Mouse (Mus musculus) adipose tissue, adult 10 weeks (tissue): ENCODE results near the gene 4930524J08Rik. TPM values are rescaled to one million over a fixed set of nuclear protein-coding genes. Genes with fewer than 3 reads are reported as not detected.

ENCODE experiments used
- polyA plus RNA-seq: library from polyadenylated mRNA; stranded (reverse); fragments of 350-450 nt; fragmentation: Illumina TruSeq; extraction: RNeasy Lipid Tissue Mini Kit (QIAGEN cat#74804); gene quantifications from one replicate; pipeline ENCODE4 v1.2.3, GENCODE M21; 2014; ENCODE audit warnings: low read depth, low replicate concordance

The 4930524J08Rik gene
- polyA plus RNA-seq, result 2.8 TPM

GRCm38 (mm10) chr5:99978699-99979442 lies at the start of gene 4930524J08Rik, which contains the start of gene Hnrnpd:
4930524J08Rik (plus strand) TSS chr5:99979061.
Hnrnpd (minus strand) TSS chr5:99978938.

Other genes starting within 250 kb of the 4930524J08Rik start
- gene Rasgef1b, start 250.0 kb upstream of the 4930524J08Rik start, polyA plus RNA-seq, result 20.9 TPM
- 1.2 TPM for gene Vamp9, start 72.8 kb upstream of the 4930524J08Rik start, polyA plus RNA-seq
- 173 TPM for gene Hnrnpd, start 123 bp upstream of the 4930524J08Rik start, polyA plus RNA-seq
- gene Hnrnpdl, start 60.6 kb downstream of the 4930524J08Rik start, polyA plus RNA-seq, result 138 TPM
- gene Enoph1, start 60.9 kb downstream of the 4930524J08Rik start, polyA plus RNA-seq, result 21.2 TPM
- gene Tmem150c, start 180.7 kb downstream of the 4930524J08Rik start, polyA plus RNA-seq, result 241 TPM